In the genomic region with DNA sequence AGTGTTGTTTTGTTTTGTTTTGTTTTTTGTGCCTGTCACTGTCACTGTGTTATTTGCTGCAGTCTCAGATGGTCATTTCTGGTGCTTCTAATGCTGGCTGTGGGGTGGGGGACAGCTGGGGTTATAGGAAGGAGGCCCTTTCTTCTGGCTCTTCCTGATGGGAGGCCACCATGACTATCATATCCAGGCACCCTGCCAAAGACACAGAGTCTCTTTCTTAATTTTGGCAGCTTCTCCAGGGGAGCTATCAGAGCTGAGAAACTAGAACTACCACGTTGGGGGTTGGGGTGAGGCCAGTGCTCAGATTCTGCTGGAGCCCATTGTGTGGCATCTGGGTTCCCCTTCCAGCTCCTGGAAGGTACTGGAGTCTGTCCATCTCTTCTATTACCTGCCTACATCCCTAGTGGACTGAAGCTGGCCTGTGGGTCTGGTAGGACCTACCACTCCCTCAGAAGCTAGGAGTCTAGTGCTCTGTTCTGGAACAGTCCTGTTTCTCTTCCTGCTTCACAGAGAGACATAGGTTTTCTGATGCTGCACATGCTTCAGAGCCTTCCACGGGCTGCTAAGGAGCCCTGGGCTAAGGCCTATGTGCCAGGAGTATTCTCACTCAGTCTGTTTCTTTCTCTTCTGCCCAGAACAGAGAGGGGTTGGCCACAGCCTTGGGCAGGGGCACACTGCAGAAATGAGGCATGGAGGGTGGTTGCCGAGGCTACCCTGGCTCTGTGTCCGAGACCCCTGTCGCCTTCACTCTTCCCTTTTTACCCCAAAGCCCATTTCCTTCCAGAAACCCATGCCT, we compare ENCODE assay signal across 9 mouse cellular contexts. TPM values are rescaled to one million over a fixed set of nuclear protein-coding genes. Genes with fewer than 3 reads are reported as not detected.
DNase-seq lines count a peak whose midpoint lies in the region; TF ChIP-seq lines count a peak whose summit lies in the region.
"Had no signal": no experiment of that assay in that cellular context is flagged by ENCODE, and none has a peak within 500 bp of the region (broad histone marks: within the 10 kb centered on the region; RNA-seq: fewer than 3 reads in every experiment).

No protein-coding gene starts in this region.

- peak overlapping the region; percentile 70 for H3K27ac ChIP-seq in heart, adult 2 months
- H3K27ac ChIP-seq in thymus, adult 2 months (ENCODE audit: control insufficient read depth, insufficient read depth, low read length): no peak overlapping the region
- H3K27ac ChIP-seq: liver, embryonic 14.5 days had no signal

- WGBS in heart, adult 2 months: 48% methylated on average over 5 of the region's 5 CpGs
- 68% methylated on average over 5 of the region's 5 CpGs for WGBS in thymus, adult 2 months

- H3K27me3 ChIP-seq in heart, adult 2 months (ENCODE audit: control insufficient read depth, insufficient read depth, low read length): no peaks in the 10 kb centered on the region
- no peaks in the 10 kb centered on the region for H3K27me3 ChIP-seq in thymus, adult 2 months (ENCODE audit: control insufficient read depth, insufficient read depth, low read length)

- no peak for TF ChIP-seq POLR2A in heart, adult 2 months (IDR thresholded peaks at IDR 0.05; ENCODE audit: insufficient read depth, low read depth, low read length)
- TF ChIP-seq POLR2A in thymus, adult 2 months (IDR thresholded peaks at IDR 0.05; ENCODE audit: control insufficient read depth, extremely low read depth, insufficient read depth, low read length, poor library complexity): no peak

- H3K4me3 ChIP-seq in heart, adult 2 months: no peak overlapping the region
- H3K4me3 ChIP-seq in thymus, adult 2 months (ENCODE audit: control insufficient read depth, insufficient read depth, low read length): no peak overlapping the region

- intact Hi-C loops in heart, adult 2 months (cut with DNase I): no loop called here

- DNase-seq in 3T3-L1 (ENCODE audit: low read depth, low spot score) (peak; percentile 85), 416B (ENCODE audit: low read depth) (peak; percentile 76)
- DNase-seq in heart, adult 2 months: peak; percentile 57 to 79
- DNase-seq in kidney, postnatal 14 days: peak; percentile 88
- DNase-seq in thymus, adult 2 months: no peak
- DNase-seq in layer of hippocampus, adult 8-10 months (ENCODE audit: low spot score in 2 of 2): no peak
- DNase-seq in layer of hippocampus, adult 18-20 months (ENCODE audit: low spot score in 2 of 2): no peak
- no peak for DNase-seq in right cerebral cortex, postnatal 4 days

- H3K79me2 ChIP-seq in heart, adult 2 months (replicated peaks; ENCODE audit: control insufficient read depth, insufficient read depth, low read length): no peaks in the 10 kb centered on the region

- TF ChIP-seq EP300 in heart, adult 2 months (IDR thresholded peaks at IDR 0.05; ENCODE audit: insufficient read depth, low read depth, low read length): no peak

- no peaks in the 10 kb centered on the region for H3K36me3 ChIP-seq in heart, adult 2 months (ENCODE audit: control insufficient read depth, insufficient read depth, low read length)
- H3K36me3 ChIP-seq in thymus, adult 2 months (ENCODE audit: control insufficient read depth, insufficient read depth, low read length): no peaks in the 10 kb centered on the region

- no peak overlapping the region for H3K9ac ChIP-seq in heart, adult 2 months (ENCODE audit: low read depth, low read length)
- H3K9ac ChIP-seq: liver, embryonic 14.5 days had no signal

- no peak for TF ChIP-seq CTCF in heart, adult 2 months (IDR thresholded peaks at IDR 0.05)
- no peak for TF ChIP-seq CTCF in thymus, adult 2 months (IDR thresholded peaks at IDR 0.05; ENCODE audit: borderline replicate concordance, control insufficient read depth, extremely low read depth, insufficient read depth, low read length, poor library complexity)

- peaks cover 52% of the 10 kb centered on the region for H3K4me1 ChIP-seq in heart, adult 2 months (ENCODE audit: control insufficient read depth, insufficient read depth, low read length)
- H3K4me1 ChIP-seq in thymus, adult 2 months (replicated peaks; ENCODE audit: control insufficient read depth, insufficient read depth, low read length): peaks cover 17% of the 10 kb centered on the region

RNA-seq across cellular contexts. Expression of gene Baiap2, which starts 10.1 kb away (rescaled TPM):
- 10 to 100 TPM in 1 of 2 experiments, 1 to 10 TPM in 1; 5.8 to 10.3 TPM for total RNA-seq in heart, adult 2 months (2021)
- 10.5 and 10.9 TPM in 2 replicates for polyA plus RNA-seq in heart, adult 2 months (2012; rRNA removed)
- polyA plus RNA-seq in thymus, adult 2 months (2012; rRNA removed): 53.7 and 59.8 TPM in 2 replicates
- 100 to 1,000 TPM; 170 to 244 (median 215) TPM for total RNA-seq in layer of hippocampus, adult 8-10 months (2022)
- 100 to 1,000 TPM; 257 to 261 TPM for total RNA-seq in layer of hippocampus, adult 18-20 months (2021)

RNA-seq across cellular contexts. Expression of gene Chmp6, which starts 39.4 kb away (rescaled TPM):
- 10 to 100 TPM; 25.9 to 30.1 TPM for total RNA-seq in heart, adult 2 months (2021)
- polyA plus RNA-seq in heart, adult 2 months (2012; rRNA removed): 26.8 and 28.9 TPM in 2 replicates
- 59.2 and 59.7 TPM in 2 replicates for polyA plus RNA-seq in thymus, adult 2 months (2012; rRNA removed)
- 10 to 100 TPM; 31.5 to 39.5 (median 37.3) TPM for total RNA-seq in layer of hippocampus, adult 8-10 months (2022)
- 10 to 100 TPM; 33.7 to 36.0 TPM for total RNA-seq in layer of hippocampus, adult 18-20 months (2021)

Comparison
In these comparisons a context has a peak if more than half of its experiments do, and no peak if none do; other contexts are left out.
1. DNase-seq: peak in 3T3-L1 (single experiment), 416B (single experiment), heart, adult 2 months (2 of 2) and kidney, postnatal 14 days (single experiment); none in thymus, adult 2 months (single experiment), layer of hippocampus, adult 8-10 months (0 of 2), layer of hippocampus, adult 18-20 months (0 of 2) and right cerebral cortex, postnatal 4 days (single experiment).
2. RNA of gene Baiap2, which starts 10.1 kb away (total RNA-seq): 257 to 261 TPM in layer of hippocampus, adult 18-20 months and 170 to 244 TPM in layer of hippocampus, adult 8-10 months; 5.8 to 10.3 TPM in heart, adult 2 months; every median in the first group is over 10 times any median in the second.